ENCODE assay signal across 27 mouse cellular contexts in the genomic region with DNA sequence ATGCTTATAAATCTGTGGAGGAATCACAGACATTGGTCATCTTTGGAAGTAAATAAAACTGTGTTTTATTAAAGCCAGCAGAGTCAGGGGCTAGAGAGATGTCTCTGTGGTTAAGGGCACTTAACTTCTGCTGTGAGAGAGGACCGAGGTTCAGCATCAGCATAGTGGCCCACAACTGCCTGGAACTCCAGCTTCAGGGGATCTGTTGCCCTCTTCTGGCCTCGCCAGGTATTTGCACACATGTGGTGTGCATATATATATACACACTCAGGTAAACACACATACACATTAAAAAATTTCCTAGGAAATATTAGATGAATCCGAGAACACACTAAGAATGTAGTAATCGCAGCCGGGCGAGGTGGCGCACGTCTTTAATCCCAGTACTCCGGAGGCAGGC.
DNase-seq lines count a peak whose midpoint lies in the region; ATAC-seq and TF ChIP-seq lines count a peak whose summit lies in the region.
"Had no signal": no experiment of that assay in that cellular context is flagged by ENCODE, and none has a peak within 500 bp of the region (broad histone marks: within the 10 kb centered on the region; RNA-seq: fewer than 3 reads in every experiment).

No protein-coding gene starts in this region.

- in situ Hi-C loops in CH12.LX (cut with MboI; ENCODE audit: low pct_ligation_motif_present, low pct_unique_long_range_greater_than_20kb, low sequenced_read_pairs) (no loop called here), ES-E14 (cut with MboI; ENCODE audit: low sequenced_read_pairs in 2 of 2, unreplicated experiment in 2 of 2) (no loop called here)

- dilution Hi-C loops in CH12.LX (cut with MboI; ENCODE audit: extremely low pct_ligation_motif_present, extremely low pct_unique_long_range_greater_than_20kb, low sequenced_read_pairs) = no loop called here

- H3K9ac ChIP-seq in CH12.LX (ENCODE audit: insufficient read depth, low read depth) (no peak overlapping the region), ES-E14 (ENCODE audit: insufficient read depth, low read depth, low read length, poor library complexity, severe bottlenecking) (peak overlapping the region; percentile 28; the same call in 1 of the 2 replicates)
- no peak overlapping the region for H3K9ac ChIP-seq in stomach, postnatal 0 days (ENCODE audit: low read length)
- H3K9ac ChIP-seq: forebrain, postnatal 0 days; intestine, embryonic 15.5 days; liver, embryonic 15.5 days; lung, embryonic 15.5 days; midbrain, embryonic 13.5 days; neural tube, embryonic 13.5 days had no signal

- no peaks in the 10 kb centered on the region for H3K9me3 ChIP-seq in CH12.LX (replicated peaks; ENCODE audit: low read length)
- H3K9me3 ChIP-seq in ES-E14 (ENCODE audit: control insufficient read depth, insufficient read depth, low read depth, low read length) = no peaks in the 10 kb centered on the region
- H3K9me3 ChIP-seq in stomach, postnatal 0 days (ENCODE audit: control insufficient read depth, low read length) = no peaks in the 10 kb centered on the region
- H3K9me3 ChIP-seq: hindbrain, embryonic 10.5 days; intestine, embryonic 15.5 days; liver, embryonic 15.5 days; lung, embryonic 15.5 days; midbrain, embryonic 13.5 days; neural tube, embryonic 13.5 days had no signal

- ATAC-seq in stomach, postnatal 0 days (ENCODE audit: low FRiP score, low TSS enrichment) = no peak
- ATAC-seq: activated CD4-positive, CD25-positive, alpha-beta regulatory T cell, adult 4 months; forebrain, postnatal 0 days; hindbrain, embryonic 16.5 days; intestine, embryonic 15.5 days; midbrain, embryonic 13.5 days had no signal

- H3K27ac ChIP-seq in layer of hippocampus, adult 2 months = no peak overlapping the region
- H3K27ac ChIP-seq in CH12.LX (ENCODE audit: insufficient read depth, low read depth) (no peak overlapping the region), ES-E14 (ENCODE audit: insufficient read depth, low read depth, low read length, poor library complexity, severe bottlenecking) (no peak overlapping the region)
- no peak overlapping the region for H3K27ac ChIP-seq in stomach, postnatal 0 days (replicated peaks)
- H3K27ac ChIP-seq: hindbrain, embryonic 10.5 days; intestine, embryonic 15.5 days; liver, embryonic 15.5 days; lung, embryonic 15.5 days; midbrain, embryonic 13.5 days; neural tube, embryonic 13.5 days had no signal

- TF ChIP-seq RAD21 in CH12.LX (IDR thresholded peaks at IDR 0.05; ENCODE audit: low read depth, low read length) = peak; percentile 10

- no peak overlapping the region for H3K4me3 ChIP-seq in layer of hippocampus, adult 2 months
- H3K4me3 ChIP-seq in CH12.LX (replicated peaks in 1 of 3; ENCODE audit: low read depth in 2 of 3, low read length in 2 of 3, poor library complexity in 1 of 3) (no peak overlapping the region), ES-E14 (ENCODE audit: insufficient read depth in 1 of 2, low read depth in 1 of 2, low read length in 2 of 2, poor library complexity in 1 of 2, severe bottlenecking in 1 of 2) (no peak overlapping the region)
- H3K4me3 ChIP-seq in stomach, postnatal 0 days (ENCODE audit: low read depth, low read length) = no peak overlapping the region
- H3K4me3 ChIP-seq: erythroblast, embryonic 14.5 days; hindbrain, embryonic 10.5 days; intestine, embryonic 15.5 days; liver, embryonic 15.5 days; lung, embryonic 15.5 days; midbrain, embryonic 13.5 days; neural tube, embryonic 13.5 days had no signal

- TF ChIP-seq CTCF in layer of hippocampus, adult 2 months (conservative IDR thresholded peaks at IDR 0.05) = peak; percentile 31; the same call in 1 of the 2 replicates
- peak in 1 of 2 experiments; percentile 37; a peak in 2 of 4 replicates for TF ChIP-seq CTCF in CH12.LX (conservative IDR thresholded peaks at IDR 0.05 in 1 of 2, IDR thresholded peaks at IDR 0.05 in 1 of 2; ENCODE audit: low read depth in 2 of 2, low read length in 2 of 2)
- peak; percentile 24 for TF ChIP-seq CTCF in stomach, postnatal 0 days (IDR thresholded peaks at IDR 0.05; ENCODE audit: low read depth)

- no peaks in the 10 kb centered on the region for H3K27me3 ChIP-seq in CH12.LX (replicated peaks)
- no peaks in the 10 kb centered on the region for H3K27me3 ChIP-seq in stomach, postnatal 0 days (ENCODE audit: control insufficient read depth, insufficient read depth, low read length)
- H3K27me3 ChIP-seq: intestine, embryonic 15.5 days; liver, embryonic 15.5 days; lung, embryonic 15.5 days; midbrain, embryonic 13.5 days; neural tube, embryonic 13.5 days had no signal

- H3K4me1 ChIP-seq in CH12.LX (ENCODE audit: control insufficient read depth in 1 of 2, insufficient read depth in 2 of 2) (peaks cover 2 to 4% of the 10 kb centered on the region in 2 experiments; a peak in 2 of 4 replicates), ES-E14 (ENCODE audit: control insufficient read depth in 2 of 2, insufficient read depth in 2 of 2, low read length in 2 of 2, poor library complexity in 1 of 2) (peaks cover 2 to 12% of the 10 kb centered on the region in 2 experiments; a peak in 3 of 4 replicates)
- H3K4me1 ChIP-seq in stomach, postnatal 0 days (replicated peaks; ENCODE audit: control insufficient read depth, insufficient read depth) = no peaks in the 10 kb centered on the region
- H3K4me1 ChIP-seq: hindbrain, embryonic 10.5 days; intestine, embryonic 15.5 days; liver, embryonic 15.5 days; lung, embryonic 15.5 days; midbrain, embryonic 13.5 days; neural tube, embryonic 13.5 days had no signal

- H3K36me3 ChIP-seq in CH12.LX (replicated peaks in 1 of 2; ENCODE audit: control insufficient read depth in 1 of 2, insufficient read depth in 1 of 2, low read length in 1 of 2) = no peaks in the 10 kb centered on the region
- H3K36me3 ChIP-seq in ES-E14 (ENCODE audit: control insufficient read depth, insufficient read depth, low read length, poor library complexity, severe bottlenecking) = no peaks in the 10 kb centered on the region; the same call in 1 of the 2 replicates
- H3K36me3 ChIP-seq in stomach, postnatal 0 days (ENCODE audit: control insufficient read depth, insufficient read depth, low read length) = no peaks in the 10 kb centered on the region
- H3K36me3 ChIP-seq: hindbrain, embryonic 10.5 days; intestine, embryonic 15.5 days; liver, embryonic 15.5 days; lung, embryonic 15.5 days; midbrain, embryonic 13.5 days; neural tube, embryonic 13.5 days had no signal

- TF ChIP-seq EP300 in CH12.LX (IDR thresholded peaks at IDR 0.05; ENCODE audit: low read length) = no peak
- no peak for TF ChIP-seq EP300 in stomach, postnatal 0 days (optimal IDR thresholded peaks at IDR 0.05)

- TF ChIP-seq POLR2A in CH12.LX (IDR thresholded peaks at IDR 0.05; ENCODE audit: low read depth, low read length) = no peak

- no peak overlapping the region for H3K4me2 ChIP-seq in CH12.LX (ENCODE audit: insufficient read depth, low read depth, poor library complexity, severe bottlenecking)
- no peak overlapping the region for H3K4me2 ChIP-seq in stomach, postnatal 0 days (replicated peaks; ENCODE audit: low read depth)
- H3K4me2 ChIP-seq: intestine, embryonic 15.5 days; liver, embryonic 15.5 days; lung, embryonic 15.5 days; midbrain, embryonic 13.5 days; neural tube, embryonic 13.5 days had no signal

- 98% methylated on average over 9 of the region's 9 CpGs for WGBS in stomach, postnatal 0 days

- no peaks in the 10 kb centered on the region for H3K79me2 ChIP-seq in CH12.LX (replicated peaks; ENCODE audit: control insufficient read depth, extremely low read depth, insufficient read depth, poor library complexity, severe bottlenecking)

- DNase-seq in layer of hippocampus, adult 2 months (ENCODE audit: low spot score in 2 of 2) = no peak
- DNase-seq in layer of hippocampus, postnatal 14 days (ENCODE audit: low spot score in 2 of 2) = no peak
- DNase-seq in CH12.LX (ENCODE audit: extremely low read depth) (peak; percentile 12), ES-E14 (ENCODE audit: low read depth, low spot score) (no peak)
- DNase-seq in stomach, postnatal 0 days (ENCODE audit: low spot score) = no peak
- DNase-seq in Muller cell, postnatal 12 days (ENCODE audit: inconsistent ontology term) = no peak
- no peak for DNase-seq in ovary, postnatal 10 days (ENCODE audit: low spot score)
- DNase-seq: adrenal gland, adult 2 months; adrenal gland, postnatal 36 days; cerebellum, adult 2 months; cerebellum, postnatal 14 days; forebrain, postnatal 0 days; gastrocnemius, postnatal 14 days; heart, postnatal 14 days; kidney, postnatal 25 days; liver; lung, postnatal 4 days; thymus, postnatal 4 days had no signal

TF ChIP-seq in CH12.LX, 34 proteins besides CTCF, POLR2A, EP300 and RAD21:
- no peak for TF ChIP-seq JUND (conservative IDR thresholded peaks at IDR 0.05; ENCODE audit: low read depth, low read length)
- TF ChIP-seq POLR2AphosphoS2 (IDR thresholded peaks at IDR 0.05; ENCODE audit: low read depth, low read length) = no peak
- TF ChIP-seq SMC3 (IDR thresholded peaks at IDR 0.05; ENCODE audit: low read depth, low read length) = peak; percentile 21; the same call in 1 of the 2 replicates
- no peak for TF ChIP-seq ELF1 (IDR thresholded peaks at IDR 0.05; ENCODE audit: low read depth, low read length)

TF ChIP-seq in ES-E14, 5 proteins besides CTCF, POLR2A, EP300 and RAD21:
- TF ChIP-seq MAFK (IDR thresholded peaks at IDR 0.05; ENCODE audit: insufficient read depth, low read depth, low read length) = no peak
- no peak for TF ChIP-seq ZNF384 (IDR thresholded peaks at IDR 0.05; ENCODE audit: low read depth, low read length)
- no peak for TF ChIP-seq CHD2 (IDR thresholded peaks at IDR 0.05; ENCODE audit: low read depth, low read length)
- TF ChIP-seq HCFC1 (IDR thresholded peaks at IDR 0.05; ENCODE audit: borderline replicate concordance, insufficient read depth, low read length) = no peak
- no peak for TF ChIP-seq ZC3H11A (IDR thresholded peaks at IDR 0.05; ENCODE audit: borderline replicate concordance, low read depth, low read length)
